Mouse (Mus musculus): ENCODE results near the gene Zkscan17. TPM values are rescaled to one million over a fixed set of nuclear protein-coding genes. Genes with fewer than 3 reads are reported as not detected.

Zkscan17 gene
- polyA plus RNA-seq, 1 experiment from 2014 or later, result 13.4 TPM

DNA sequence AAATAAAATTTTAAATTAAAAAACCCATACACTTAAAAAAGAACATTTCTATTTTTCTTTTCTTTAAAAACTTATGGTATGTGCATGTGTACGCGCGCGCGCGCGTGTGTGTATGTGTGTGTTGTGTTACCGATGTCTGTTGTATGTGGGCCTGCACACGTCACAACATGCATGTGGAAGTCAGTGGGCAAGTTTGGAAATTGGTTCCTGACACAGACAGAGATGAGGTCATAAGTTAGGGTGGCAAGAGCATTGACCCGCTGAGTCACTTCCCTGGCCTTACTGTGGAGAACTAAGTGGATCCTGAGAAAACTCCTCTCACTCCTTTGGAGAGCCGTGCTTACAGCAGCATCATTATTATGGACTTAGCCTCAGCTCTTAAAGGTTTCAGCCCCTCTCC lies 27.6 kb upstream of the Zkscan17 start:
- no peak overlapping the region for H3K27ac ChIP-seq (replicated peaks in 1 of 2; ENCODE audit: control insufficient read depth in 1 of 2, insufficient read depth in 1 of 2, low read depth in 2 of 2, low read length in 2 of 2)
- no peaks in the 10 kb centered on the region for H3K9me3 ChIP-seq (ENCODE audit: control insufficient read depth, low read length)
- H3K4me3 ChIP-seq (ENCODE audit: control insufficient read depth in 1 of 2, insufficient read depth in 1 of 2, low read depth in 1 of 2, low read length in 2 of 2), result no peak overlapping the region
- no peaks in the 10 kb centered on the region for H3K36me3 ChIP-seq (ENCODE audit: control insufficient read depth, insufficient read depth, low read length)
- H3K27me3 ChIP-seq (ENCODE audit: control insufficient read depth, insufficient read depth, low read length), result no peaks in the 10 kb centered on the region
- H3K4me1 ChIP-seq (ENCODE audit: control insufficient read depth in 2 of 2, insufficient read depth in 2 of 2, low read length in 2 of 2), result no peaks in the 10 kb centered on the region
- H3K4me2 ChIP-seq (ENCODE audit: low read length), result no peak overlapping the region
- no peak overlapping the region for H3K9ac ChIP-seq (ENCODE audit: low read length)
- no peak for ATAC-seq (ENCODE audit: insufficient number of reproducible peaks, insufficient read depth, low FRiP score, low read depth)
- 92% methylated on average over 11 of the region's 11 CpGs for WGBS

- Histone ChIP-seq H3K27ac (replicated peaks in 1 of 2; ENCODE audit: control insufficient read depth in 1 of 2, insufficient read depth in 1 of 2, low read depth in 2 of 2, low read length in 2 of 2) (no peak overlapping the region), H3K4me3 (ENCODE audit: control insufficient read depth in 1 of 2, insufficient read depth in 1 of 2, low read depth in 1 of 2, low read length in 2 of 2) (no peak overlapping the region), H3K4me1 (ENCODE audit: control insufficient read depth in 2 of 2, insufficient read depth in 2 of 2, low read length in 2 of 2) (no peaks in the 10 kb centered on the region), H3K27me3 (ENCODE audit: control insufficient read depth, insufficient read depth, low read length) (no peaks in the 10 kb centered on the region), H3K4me2 (ENCODE audit: low read length) (no peak overlapping the region), H3K9ac (ENCODE audit: low read length) (no peak overlapping the region), H3K36me3 (ENCODE audit: control insufficient read depth, insufficient read depth, low read length) (no peaks in the 10 kb centered on the region), H3K9me3 (ENCODE audit: control insufficient read depth, low read length) (no peaks in the 10 kb centered on the region)
- ATAC-seq (ENCODE audit: insufficient number of reproducible peaks, insufficient read depth, low FRiP score, low read depth), result no peak
- WGBS, result 72% methylated on average over 9 of the region's 9 CpGs
Measured at GRCm38 (mm10) chr11:59544005-59544404, 17.5 kb upstream of the Zkscan17 start.

DNA sequence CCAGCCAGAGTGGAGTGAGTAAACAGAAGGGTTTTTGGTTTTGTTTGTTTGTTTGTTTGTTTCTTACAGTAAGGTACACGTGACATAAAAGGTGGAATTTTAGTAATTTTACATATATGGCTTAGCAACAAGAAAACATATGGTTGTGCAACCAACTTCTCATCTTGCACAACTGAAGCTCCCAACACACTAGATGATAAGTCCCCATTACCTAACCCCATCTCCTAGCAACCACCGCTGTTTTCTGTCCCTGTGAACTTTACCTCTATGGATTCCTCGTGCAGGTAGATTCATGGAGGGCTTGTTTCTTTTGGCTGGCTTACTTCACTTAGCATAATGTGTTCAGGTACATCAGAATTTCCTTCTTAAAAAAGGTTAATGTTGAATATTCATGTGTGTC lies 16.8 kb upstream of the Zkscan17 start:
- H3K4me3 ChIP-seq (ENCODE audit: control insufficient read depth in 1 of 2, insufficient read depth in 1 of 2, low read depth in 1 of 2, low read length in 2 of 2), result no peak overlapping the region
- 0 out of 4 replicates have a peak, but pooled peaks cover 0 to 3% of the 10 kb centered on the region in 2 experiments for H3K4me1 ChIP-seq (ENCODE audit: control insufficient read depth in 2 of 2, insufficient read depth in 2 of 2, low read length in 2 of 2)
- no peaks in the 10 kb centered on the region for H3K9me3 ChIP-seq (ENCODE audit: control insufficient read depth, low read length)
- no peak overlapping the region for H3K4me2 ChIP-seq (ENCODE audit: low read length)
- ATAC-seq (ENCODE audit: insufficient number of reproducible peaks, insufficient read depth, low FRiP score, low read depth), result no peak
- H3K27me3 ChIP-seq (ENCODE audit: control insufficient read depth, insufficient read depth, low read length), result no peaks in the 10 kb centered on the region
- no peak overlapping the region for H3K9ac ChIP-seq (ENCODE audit: low read length)
- no peak overlapping the region for H3K27ac ChIP-seq (replicated peaks in 1 of 2; ENCODE audit: control insufficient read depth in 1 of 2, insufficient read depth in 1 of 2, low read depth in 2 of 2, low read length in 2 of 2)
- 77% methylated on average over 3 of the region's 3 CpGs for WGBS
- no peaks in the 10 kb centered on the region for H3K36me3 ChIP-seq (ENCODE audit: control insufficient read depth, insufficient read depth, low read length)

- Histone ChIP-seq H3K36me3 (ENCODE audit: control insufficient read depth, insufficient read depth, low read length) (no peaks in the 10 kb centered on the region), H3K4me2 (ENCODE audit: low read length) (no peak overlapping the region), H3K9ac (ENCODE audit: low read length) (no peak overlapping the region), H3K4me3 (ENCODE audit: control insufficient read depth in 1 of 2, insufficient read depth in 1 of 2, low read depth in 1 of 2, low read length in 2 of 2) (no peak overlapping the region), H3K9me3 (ENCODE audit: control insufficient read depth, low read length) (no peaks in the 10 kb centered on the region), H3K4me1 (ENCODE audit: control insufficient read depth in 2 of 2, insufficient read depth in 2 of 2, low read length in 2 of 2) (0 out of 4 replicates have a peak, but pooled peaks cover 0 to 3% of the 10 kb centered on the region in 2 experiments), H3K27me3 (ENCODE audit: control insufficient read depth, insufficient read depth, low read length) (no peaks in the 10 kb centered on the region), H3K27ac (replicated peaks in 1 of 2; ENCODE audit: control insufficient read depth in 1 of 2, insufficient read depth in 1 of 2, low read depth in 2 of 2, low read length in 2 of 2) (no peak overlapping the region)
- WGBS, result 67% methylated on average over 6 of the region's 6 CpGs
- no peak for ATAC-seq (ENCODE audit: insufficient number of reproducible peaks, insufficient read depth, low FRiP score, low read depth)
Measured at GRCm38 (mm10) chr11:59542442-59542841, 15.9 kb upstream of the Zkscan17 start.

GRCm38 (mm10) chr11:59541324-59541723 lies 14.8 kb upstream of the Zkscan17 start, which contains the start of gene Nlrp3:
TSS of gene Nlrp3 (plus strand) at chr11:59541568.
- no peak within 1 kb of the TSS for H3K4me2 ChIP-seq (ENCODE audit: low read length)
- no peaks in the 10 kb centered on the region for H3K36me3 ChIP-seq (ENCODE audit: control insufficient read depth, insufficient read depth, low read length)
- no peak within 1 kb of the TSS for H3K9ac ChIP-seq (ENCODE audit: low read length)
- H3K9me3 ChIP-seq (ENCODE audit: control insufficient read depth, low read length), result 0 out of 2 replicates have a peak, but pooled peaks cover 4% of the 10 kb centered on the region
- no peak within 1 kb of the TSS for H3K27ac ChIP-seq (replicated peaks in 1 of 2; ENCODE audit: control insufficient read depth in 1 of 2, insufficient read depth in 1 of 2, low read depth in 2 of 2, low read length in 2 of 2)
- 44% methylated on average over 3 of the region's 3 CpGs for WGBS
- H3K27me3 ChIP-seq (ENCODE audit: control insufficient read depth, insufficient read depth, low read length), result no peaks in the 10 kb centered on the region
- H3K4me3 ChIP-seq (ENCODE audit: control insufficient read depth in 1 of 2, insufficient read depth in 1 of 2, low read depth in 1 of 2, low read length in 2 of 2), result no peak within 1 kb of the TSS
- no peak for ATAC-seq (ENCODE audit: insufficient number of reproducible peaks, insufficient read depth, low FRiP score, low read depth)
- 0 out of 4 replicates have a peak, but pooled peaks cover 0 to 3% of the 10 kb centered on the region in 2 experiments for H3K4me1 ChIP-seq (ENCODE audit: control insufficient read depth in 2 of 2, insufficient read depth in 2 of 2, low read length in 2 of 2)

GRCm38 (mm10) chr11:59540123-59540522 lies 13.6 kb upstream of the Zkscan17 start:
- WGBS, result 71% methylated on average over 3 of the region's 3 CpGs
- no peaks in the 10 kb centered on the region for H3K36me3 ChIP-seq (ENCODE audit: control insufficient read depth, insufficient read depth, low read length)
- 0 out of 4 replicates have a peak, but pooled peaks cover 0 to 3% of the 10 kb centered on the region in 2 experiments for H3K4me1 ChIP-seq (ENCODE audit: control insufficient read depth in 2 of 2, insufficient read depth in 2 of 2, low read length in 2 of 2)
- H3K9ac ChIP-seq (ENCODE audit: low read length), result no peak overlapping the region
- H3K27ac ChIP-seq (replicated peaks in 1 of 2; ENCODE audit: control insufficient read depth in 1 of 2, insufficient read depth in 1 of 2, low read depth in 2 of 2, low read length in 2 of 2), result no peak overlapping the region
- H3K9me3 ChIP-seq (ENCODE audit: control insufficient read depth, low read length), result 0 out of 2 replicates have a peak, but pooled peaks cover 4% of the 10 kb centered on the region
- H3K4me3 ChIP-seq (ENCODE audit: control insufficient read depth in 1 of 2, insufficient read depth in 1 of 2, low read depth in 1 of 2, low read length in 2 of 2), result no peak overlapping the region
- no peak overlapping the region for H3K4me2 ChIP-seq (ENCODE audit: low read length)
- ATAC-seq (ENCODE audit: insufficient number of reproducible peaks, insufficient read depth, low FRiP score, low read depth), result no peak
- H3K27me3 ChIP-seq (ENCODE audit: control insufficient read depth, insufficient read depth, low read length), result no peaks in the 10 kb centered on the region

DNA sequence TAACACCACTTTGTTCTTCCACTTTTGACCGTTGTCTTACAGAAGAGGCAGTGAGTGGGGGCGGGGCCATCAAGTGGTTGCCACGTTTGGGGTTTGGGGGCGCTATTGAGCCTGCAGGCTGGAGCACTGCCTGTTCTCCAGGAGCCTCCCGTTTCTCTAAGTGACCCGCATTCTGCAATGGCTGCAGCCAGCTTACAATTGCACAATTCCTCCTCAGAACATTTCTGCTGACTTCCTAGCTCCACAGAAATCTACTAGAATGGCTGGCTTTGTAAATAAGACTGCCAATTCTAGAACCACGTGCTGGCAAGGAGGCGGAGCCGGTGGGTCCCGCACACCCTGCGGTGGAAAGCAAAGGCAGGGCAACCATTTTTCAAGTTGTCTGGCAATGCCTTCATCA lies 11.8 kb upstream of the Zkscan17 start:
- Histone ChIP-seq H3K36me3 (ENCODE audit: control insufficient read depth, insufficient read depth, low read length) (no peaks in the 10 kb centered on the region), H3K27ac (replicated peaks in 1 of 2; ENCODE audit: control insufficient read depth in 1 of 2, insufficient read depth in 1 of 2, low read depth in 2 of 2, low read length in 2 of 2) (no peak overlapping the region), H3K4me1 (ENCODE audit: control insufficient read depth in 2 of 2, insufficient read depth in 2 of 2, low read length in 2 of 2) (0 out of 4 replicates have a peak, but pooled peaks cover 0 to 3% of the 10 kb centered on the region in 2 experiments), H3K4me2 (ENCODE audit: low read length) (no peak overlapping the region), H3K9me3 (ENCODE audit: control insufficient read depth, low read length) (0 out of 2 replicates have a peak, but pooled peaks cover 4% of the 10 kb centered on the region), H3K4me3 (ENCODE audit: control insufficient read depth in 1 of 2, insufficient read depth in 1 of 2, low read depth in 1 of 2, low read length in 2 of 2) (no peak overlapping the region), H3K27me3 (ENCODE audit: control insufficient read depth, insufficient read depth, low read length) (no peaks in the 10 kb centered on the region), H3K9ac (ENCODE audit: low read length) (no peak overlapping the region)
- 35% methylated on average over 11 of the region's 11 CpGs for WGBS
- no peak for ATAC-seq (ENCODE audit: insufficient number of reproducible peaks, insufficient read depth, low FRiP score, low read depth)

Data from heart, embryonic 14.5 days (tissue).